In genomic region chr13:56613366-56613998, GRCm38 (mm10) we compare ENCODE assay signal across 8 mouse cellular contexts. TPM values are rescaled to one million over a fixed set of nuclear protein-coding genes. Genes with fewer than 3 reads are reported as not detected.
DNase-seq lines count a peak whose midpoint lies in the region; ATAC-seq and TF ChIP-seq lines count a peak whose summit lies in the region.

No protein-coding gene starts in this region.

- no peak for DNase-seq in hindbrain, embryonic 10.5 days (ENCODE audit: low spot score)
- DNase-seq in right cerebral cortex, postnatal 4 days: peak; percentile 24
- no peak for DNase-seq in right cerebral cortex, postnatal 25 days
- peak; percentile 36 for DNase-seq in lung, postnatal 0 days (ENCODE audit: low spot score)
- DNase-seq in thymus, postnatal 25 days: no peak
- no peak for DNase-seq in thymus, adult 2 months

- ATAC-seq in hindbrain, embryonic 12.5 days (ENCODE audit: low FRiP score): no peak
- no peak for ATAC-seq in heart, embryonic 12.5 days (ENCODE audit: insufficient number of reproducible peaks, low FRiP score)
- ATAC-seq in lung, postnatal 0 days: peak; percentile 42

- H3K36me3 ChIP-seq in hindbrain, embryonic 10.5 days: no peaks in the 10 kb centered on the region
- no peaks in the 10 kb centered on the region for H3K36me3 ChIP-seq in hindbrain, embryonic 12.5 days
- peaks cover 11% of the 10 kb centered on the region; the same call in 1 of the 2 replicates for H3K36me3 ChIP-seq in heart, embryonic 12.5 days
- no peaks in the 10 kb centered on the region for H3K36me3 ChIP-seq in lung, postnatal 0 days (ENCODE audit: insufficient read depth, low read length)
- no peaks in the 10 kb centered on the region for H3K36me3 ChIP-seq in thymus, adult 2 months (ENCODE audit: control insufficient read depth, insufficient read depth, low read length)

- WGBS in hindbrain, embryonic 10.5 days: 76% methylated on average over 9 of the region's 9 CpGs
- 75% methylated on average over 9 of the region's 9 CpGs for WGBS in hindbrain, embryonic 12.5 days
- WGBS in heart, embryonic 12.5 days: 32% methylated on average over 9 of the region's 9 CpGs
- WGBS in lung, postnatal 0 days: 18% methylated on average over 9 of the region's 9 CpGs
- WGBS in thymus, adult 2 months: 18% methylated on average over 9 of the region's 9 CpGs

- TF ChIP-seq POLR2A in thymus, adult 2 months (IDR thresholded peaks at IDR 0.05; ENCODE audit: control insufficient read depth, extremely low read depth, insufficient read depth, low read length, poor library complexity): no peak

- no peak for TF ChIP-seq CTCF in lung, postnatal 0 days (IDR thresholded peaks at IDR 0.05)
- TF ChIP-seq CTCF in thymus, adult 2 months (IDR thresholded peaks at IDR 0.05; ENCODE audit: borderline replicate concordance, control insufficient read depth, extremely low read depth, insufficient read depth, low read length, poor library complexity): no peak

- H3K4me3 ChIP-seq in hindbrain, embryonic 10.5 days: no peak overlapping the region
- no peak overlapping the region for H3K4me3 ChIP-seq in hindbrain, embryonic 12.5 days
- no peak overlapping the region for H3K4me3 ChIP-seq in heart, embryonic 12.5 days
- peak overlapping the region; percentile 2; the same call in 1 of the 2 replicates for H3K4me3 ChIP-seq in lung, postnatal 0 days (ENCODE audit: low read depth, low read length)
- no peak overlapping the region for H3K4me3 ChIP-seq in thymus, adult 2 months (ENCODE audit: control insufficient read depth, insufficient read depth, low read length)

- H3K4me2 ChIP-seq in hindbrain, embryonic 12.5 days (replicated peaks): no peak overlapping the region
- H3K4me2 ChIP-seq in heart, embryonic 12.5 days: peak overlapping the region; percentile 98
- peak overlapping the region; percentile 33 for H3K4me2 ChIP-seq in lung, postnatal 0 days (replicated peaks; ENCODE audit: low read depth, low read length)

- peaks cover 57% of the 10 kb centered on the region for H3K27me3 ChIP-seq in hindbrain, embryonic 10.5 days (ENCODE audit: insufficient read depth, poor library complexity, severe bottlenecking)
- peaks cover 30% of the 10 kb centered on the region; the same call in 1 of the 2 replicates for H3K27me3 ChIP-seq in hindbrain, embryonic 12.5 days
- peaks cover 15% of the 10 kb centered on the region; the same call in 1 of the 2 replicates for H3K27me3 ChIP-seq in heart, embryonic 12.5 days (replicated peaks)
- no peaks in the 10 kb centered on the region for H3K27me3 ChIP-seq in lung, postnatal 0 days (replicated peaks; ENCODE audit: insufficient read depth, low read length)
- peaks cover 2% of the 10 kb centered on the region; the same call in 1 of the 2 replicates for H3K27me3 ChIP-seq in thymus, adult 2 months (ENCODE audit: control insufficient read depth, insufficient read depth, low read length)

- no peak overlapping the region for H3K9ac ChIP-seq in hindbrain, embryonic 12.5 days
- no peak overlapping the region for H3K9ac ChIP-seq in heart, embryonic 12.5 days
- H3K9ac ChIP-seq in lung, postnatal 0 days (replicated peaks; ENCODE audit: low read depth): no peak overlapping the region

- no peaks in the 10 kb centered on the region for H3K9me3 ChIP-seq in hindbrain, embryonic 10.5 days
- no peaks in the 10 kb centered on the region for H3K9me3 ChIP-seq in hindbrain, embryonic 12.5 days (replicated peaks)
- H3K9me3 ChIP-seq in heart, embryonic 12.5 days (replicated peaks): no peaks in the 10 kb centered on the region
- H3K9me3 ChIP-seq in lung, postnatal 0 days (ENCODE audit: low read length): no peaks in the 10 kb centered on the region

- no peak for TF ChIP-seq EP300 in lung, postnatal 0 days (IDR thresholded peaks at IDR 0.05)

- H3K27ac ChIP-seq in hindbrain, embryonic 10.5 days: peak overlapping the region; percentile 71
- H3K27ac ChIP-seq in hindbrain, embryonic 12.5 days: no peak overlapping the region
- peak overlapping the region; percentile 41; the same call in 1 of the 2 replicates for H3K27ac ChIP-seq in heart, embryonic 12.5 days (ENCODE audit: poor library complexity, severe bottlenecking)
- H3K27ac ChIP-seq in lung, postnatal 0 days (ENCODE audit: low read length): peak overlapping the region; percentile 59; the same call in 1 of the 2 replicates
- no peak overlapping the region for H3K27ac ChIP-seq in thymus, adult 2 months (ENCODE audit: control insufficient read depth, insufficient read depth, low read length)

- peaks cover 81% of the 10 kb centered on the region for H3K4me1 ChIP-seq in hindbrain, embryonic 10.5 days (replicated peaks)
- H3K4me1 ChIP-seq in hindbrain, embryonic 12.5 days: peaks cover 35% of the 10 kb centered on the region
- peaks cover 55% of the 10 kb centered on the region for H3K4me1 ChIP-seq in heart, embryonic 12.5 days (replicated peaks)
- peaks cover 33% of the 10 kb centered on the region for H3K4me1 ChIP-seq in lung, postnatal 0 days (ENCODE audit: insufficient read depth, low read depth, low read length)
- H3K4me1 ChIP-seq in thymus, adult 2 months (replicated peaks; ENCODE audit: control insufficient read depth, insufficient read depth, low read length): no peaks in the 10 kb centered on the region

RNA-seq across cellular contexts. Expression of gene Tgfbi, which starts 4.2 kb away (rescaled TPM):
- polyA plus RNA-seq in hindbrain, embryonic 10.5 days (2016; fragmentation: Nextera tagmentation; extraction: Ambion mirVana): 38.4 and 42.9 TPM in 2 replicates
- polyA plus RNA-seq in hindbrain, embryonic 12.5 days (2016; fragmentation: Nextera tagmentation; extraction: Ambion mirVana): 65.5 and 72.2 TPM in 2 replicates
- polyA plus RNA-seq in heart, embryonic 12.5 days (2016; fragmentation: Nextera tagmentation; extraction: Ambion mirVana): 107 TPM in 2 replicates
- polyA plus RNA-seq in lung, postnatal 0 days (2015; fragmentation: Nextera tagmentation; extraction: Ambion mirVana): 408 and 422 TPM in 2 replicates
- polyA plus RNA-seq in thymus, adult 2 months (2012; rRNA removed): 32.1 and 33.8 TPM in 2 replicates

Comparison
In these comparisons a context has a peak if more than half of its experiments do, and no peak if none do; other contexts are left out.
1. DNase-seq: peak in right cerebral cortex, postnatal 4 days (single experiment) and lung, postnatal 0 days (single experiment); none in hindbrain, embryonic 10.5 days (single experiment), right cerebral cortex, postnatal 25 days (single experiment), thymus, postnatal 25 days (single experiment) and thymus, adult 2 months (single experiment).
2. H3K27ac ChIP-seq: peak in hindbrain, embryonic 10.5 days (single experiment), heart, embryonic 12.5 days (single experiment) and lung, postnatal 0 days (single experiment); none in hindbrain, embryonic 12.5 days (single experiment) and thymus, adult 2 months (single experiment).